Mouse (Mus musculus): Measurements from ENCODE around the gene Lhpp.

The Lhpp gene

DNA sequence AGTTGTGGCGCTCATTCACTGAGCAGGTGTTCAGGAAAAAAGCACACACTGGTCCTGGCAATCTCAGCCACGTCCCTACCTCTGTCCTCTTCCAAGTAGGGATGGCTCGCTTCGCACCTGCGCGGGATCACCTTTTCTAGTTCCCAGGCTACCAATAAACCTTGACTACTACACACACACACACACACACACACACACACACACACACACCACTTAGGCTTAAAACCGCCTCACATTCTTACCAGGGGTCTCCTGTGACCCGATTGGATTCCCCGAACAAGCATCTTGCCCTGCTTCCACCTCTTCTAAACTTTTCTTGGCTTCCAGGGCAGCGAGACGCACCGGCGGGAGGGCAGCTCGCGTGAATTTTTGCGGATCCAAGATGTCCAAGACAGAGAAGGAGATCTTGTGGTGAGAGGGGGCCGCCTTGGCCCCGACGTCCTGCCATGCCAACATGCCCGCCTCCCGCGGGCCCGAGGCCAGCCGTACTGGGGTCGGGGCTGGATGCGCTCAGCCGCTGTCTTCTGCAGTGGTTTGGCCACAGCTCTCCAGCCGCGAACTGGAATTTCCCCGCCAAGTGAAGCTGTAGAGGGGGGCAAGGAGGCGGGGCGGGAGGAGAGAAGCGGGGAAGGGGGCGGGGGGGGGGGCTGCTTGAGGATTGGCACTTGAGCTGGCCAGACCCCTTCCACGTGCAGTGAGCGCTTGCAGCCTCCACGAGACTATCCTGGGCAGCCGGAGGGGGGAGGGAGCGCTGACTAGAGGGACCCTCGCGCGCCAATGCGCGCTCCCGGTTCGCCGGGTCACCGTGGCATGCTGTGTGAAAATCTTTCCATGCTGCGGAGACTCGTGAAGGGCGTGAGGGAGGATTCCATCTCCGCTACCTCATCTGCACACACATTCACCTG, 11.1 kb upstream of the Lhpp start, which contains the start of gene Nkx1-2:
Gene Nkx1-2 (minus strand): TSS at position 567 of the 905 bp plus-strand sequence.
- no peak for DNase-seq (ENCODE audit: low read depth)

DNA sequence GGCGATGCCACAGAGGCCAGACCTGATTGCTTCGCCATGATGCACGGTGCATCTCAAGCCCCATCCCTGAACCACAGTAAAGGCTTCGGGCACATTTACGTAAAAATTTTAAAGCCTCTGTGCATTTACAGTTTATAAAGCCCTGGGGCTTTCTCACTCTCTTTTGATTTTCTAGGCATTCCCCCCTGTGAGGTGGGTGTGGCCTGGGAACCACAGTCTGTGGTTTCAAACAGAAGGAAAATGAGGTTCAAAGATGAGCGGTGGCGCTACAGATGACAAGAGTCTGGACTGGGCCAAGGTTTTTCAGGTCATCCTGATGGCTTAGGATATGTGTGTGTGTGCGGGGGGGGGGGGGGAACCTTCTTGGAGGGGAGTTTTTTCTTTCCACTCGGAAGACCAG, 10.4 kb upstream of the Lhpp start:
- no peak for DNase-seq (ENCODE audit: low read depth)

DNA sequence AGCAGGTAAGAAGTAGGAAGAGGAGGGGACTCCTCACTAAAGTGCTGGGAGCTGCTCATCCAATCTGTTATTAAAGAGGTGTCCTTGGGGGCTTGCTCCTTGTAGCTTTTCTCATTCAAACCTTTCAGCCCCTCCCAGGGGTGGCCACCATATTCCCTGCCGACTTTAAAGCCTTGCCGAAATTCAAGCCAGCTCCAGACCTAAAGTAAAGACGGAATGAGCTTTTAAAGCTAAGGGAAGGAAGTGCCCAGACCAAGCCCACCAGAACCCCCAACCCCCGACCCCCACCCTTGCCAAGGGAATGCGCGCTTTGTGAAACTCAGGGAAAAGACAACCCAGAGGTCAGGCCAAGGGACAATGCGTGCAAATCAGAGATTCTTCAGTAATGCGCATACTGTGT, 9.5 kb upstream of the Lhpp start:
- DNase-seq (ENCODE audit: low read depth): no peak

DNA sequence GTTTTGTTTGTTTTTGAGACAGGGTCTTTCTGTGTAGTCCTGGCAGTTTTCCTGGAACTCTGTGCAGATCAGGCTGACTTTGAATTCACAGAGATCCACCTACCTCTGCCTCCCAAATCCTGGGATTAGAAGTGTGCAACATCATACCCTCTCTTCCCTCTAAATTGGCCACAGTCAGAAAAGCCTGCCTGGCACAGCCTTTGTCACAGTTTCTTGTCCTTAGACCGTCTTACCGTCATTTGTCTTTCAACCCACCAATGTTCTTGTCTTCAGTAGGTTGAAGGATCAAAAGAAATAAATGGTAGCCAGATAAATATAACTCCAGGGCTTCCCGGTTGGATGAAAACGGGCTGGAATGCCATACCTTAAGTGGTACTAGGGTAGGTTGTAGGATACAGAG, 5.7 kb upstream of the Lhpp start:
- DNase-seq (ENCODE audit: low read depth): no peak

DNA sequence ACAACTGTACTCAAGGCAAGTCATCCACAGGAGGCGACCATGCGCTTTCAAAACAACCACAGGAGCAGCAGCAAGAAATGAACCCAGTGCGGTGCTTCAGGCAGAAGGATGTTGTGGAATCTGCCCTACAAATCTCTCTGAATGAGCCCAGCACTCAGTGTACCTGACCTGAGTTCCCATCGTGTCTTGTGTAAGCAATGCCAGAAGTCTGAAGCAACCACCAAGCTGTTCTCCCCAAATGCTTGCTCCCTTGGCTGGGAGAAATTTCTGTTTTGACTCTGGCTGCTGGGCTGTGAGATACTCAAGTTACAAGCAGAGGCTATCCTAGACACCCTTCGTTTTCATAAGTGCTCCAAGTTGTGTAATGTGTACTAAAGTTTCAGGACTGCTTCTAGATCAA, 4.7 kb upstream of the Lhpp start:
- DNase-seq (ENCODE audit: low read depth): no peak

DNA sequence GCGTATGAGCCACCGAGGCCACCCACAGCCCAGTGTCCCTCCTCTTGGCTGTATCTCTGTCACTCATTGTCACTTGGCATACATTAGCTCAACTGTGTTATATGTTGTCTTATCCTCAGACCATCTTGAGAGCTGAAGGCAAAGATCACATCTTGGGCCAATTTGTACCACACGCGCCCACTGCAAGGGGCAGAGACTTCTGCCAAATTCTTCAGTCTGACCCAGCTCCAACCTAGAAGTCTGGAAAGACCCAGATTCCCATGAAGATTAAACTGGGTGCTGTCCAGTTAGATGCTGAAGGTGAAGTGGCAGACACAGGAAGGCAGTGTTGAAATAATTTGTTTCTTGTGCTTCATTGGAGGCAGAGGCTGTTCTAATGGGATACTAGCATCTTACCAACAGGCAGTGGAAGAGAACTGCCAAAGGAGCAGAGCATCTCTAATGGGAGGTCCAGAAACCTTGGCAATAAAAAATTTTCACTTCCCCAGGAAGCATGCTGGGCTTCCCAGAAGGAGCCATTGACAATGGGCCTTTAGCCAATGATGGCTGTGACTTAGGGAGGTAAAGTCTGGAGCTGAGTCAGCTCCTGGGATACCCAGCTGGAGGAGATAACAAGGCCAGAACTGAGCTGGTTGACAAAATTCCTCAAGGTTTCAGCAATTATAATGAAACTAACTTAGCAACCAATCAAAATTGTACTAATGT, 2.0 kb upstream of the Lhpp start:
- DNase-seq (ENCODE audit: low read depth): no peak

DNA sequence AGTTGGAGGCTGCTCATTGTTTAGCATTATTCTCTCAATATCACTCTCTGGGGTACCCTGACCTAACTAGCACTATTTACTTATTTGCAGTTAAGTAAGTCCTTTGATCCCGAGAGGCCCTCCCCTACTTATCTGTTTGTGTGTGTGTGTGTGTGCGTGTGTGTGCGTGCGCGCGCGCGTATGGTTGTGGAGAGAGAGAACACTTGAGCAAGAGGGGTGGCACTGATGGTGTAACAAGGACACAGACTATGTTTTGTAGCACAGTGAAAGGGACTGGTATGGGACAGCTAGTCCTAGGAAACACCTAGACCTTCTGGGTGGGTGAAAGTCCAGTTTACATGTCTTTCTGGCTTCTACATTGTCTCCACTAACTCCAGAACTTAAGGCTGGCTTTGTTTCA, 1.1 kb downstream of the Lhpp start:
- DNase-seq (ENCODE audit: low read depth): no peak

DNA sequence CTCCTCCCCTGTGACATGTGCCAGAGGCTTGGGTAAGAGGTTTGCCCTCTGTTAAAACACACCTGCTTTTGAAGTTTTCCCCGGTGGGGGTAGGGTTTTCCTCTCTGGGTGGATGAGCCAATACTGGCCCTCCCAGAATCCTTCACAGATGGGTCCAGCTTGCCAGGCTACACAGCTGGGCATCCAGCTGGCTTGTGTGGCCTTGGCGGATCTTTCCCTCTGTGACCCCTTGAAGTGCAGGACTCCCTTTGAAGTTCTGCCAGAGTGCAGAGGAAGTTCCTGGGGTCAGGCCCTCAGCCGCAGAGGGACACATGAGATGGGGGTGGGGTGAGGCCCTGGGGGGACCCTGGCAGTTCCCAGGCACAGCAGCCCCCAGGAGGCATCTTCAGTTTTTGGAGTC, 4.9 kb downstream of the Lhpp start:
- no peak for DNase-seq (ENCODE audit: low read depth)

DNA sequence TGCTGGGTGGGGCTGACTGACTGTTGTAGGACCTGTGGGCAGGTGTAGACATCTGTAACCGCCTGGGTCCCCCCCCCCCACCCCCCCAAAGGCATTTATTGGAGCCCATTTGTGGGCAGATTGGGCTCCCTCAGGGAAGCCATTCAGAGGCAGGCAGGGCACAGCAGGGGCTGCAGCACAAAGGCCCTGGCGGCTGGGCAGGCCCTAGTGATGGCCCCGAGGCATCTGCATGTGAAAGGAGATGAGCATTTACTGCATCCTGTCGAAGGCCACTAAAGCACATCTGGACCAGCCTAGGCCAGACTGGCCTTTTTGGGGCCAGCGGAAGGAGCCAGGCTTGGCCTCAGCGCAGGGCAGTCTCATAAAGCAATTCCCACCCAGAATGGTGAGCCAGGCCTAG, 6.0 kb downstream of the Lhpp start:
- no peak for DNase-seq (ENCODE audit: low read depth)

DNA sequence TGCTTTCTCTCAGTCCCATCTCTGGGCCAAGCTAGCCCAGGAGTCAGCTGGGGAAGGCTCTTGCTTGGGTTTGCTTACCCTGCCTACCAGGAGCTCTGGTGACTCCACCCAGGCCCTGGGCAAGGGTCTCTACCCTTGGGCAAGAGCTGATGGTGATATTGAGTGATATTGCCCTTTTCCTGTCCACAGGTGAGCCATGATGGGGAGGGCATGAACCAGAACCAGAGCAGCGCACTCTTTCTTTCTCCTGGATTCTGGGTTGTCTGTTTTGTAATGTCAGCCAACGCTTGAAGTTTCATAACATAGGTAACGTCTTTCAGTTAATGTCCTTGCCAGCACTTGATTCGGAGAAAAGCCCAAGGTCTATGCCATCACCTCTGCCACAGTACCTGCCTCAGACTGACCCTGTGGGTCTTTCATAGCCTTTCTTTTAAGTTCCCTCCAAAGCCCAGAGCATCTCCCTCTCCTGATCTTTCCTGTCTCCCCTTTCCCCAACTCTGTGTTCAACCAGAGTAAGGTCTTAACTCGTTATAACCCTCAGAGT, 6.7 kb downstream of the Lhpp start:
- no peak for DNase-seq (ENCODE audit: low read depth)

DNA sequence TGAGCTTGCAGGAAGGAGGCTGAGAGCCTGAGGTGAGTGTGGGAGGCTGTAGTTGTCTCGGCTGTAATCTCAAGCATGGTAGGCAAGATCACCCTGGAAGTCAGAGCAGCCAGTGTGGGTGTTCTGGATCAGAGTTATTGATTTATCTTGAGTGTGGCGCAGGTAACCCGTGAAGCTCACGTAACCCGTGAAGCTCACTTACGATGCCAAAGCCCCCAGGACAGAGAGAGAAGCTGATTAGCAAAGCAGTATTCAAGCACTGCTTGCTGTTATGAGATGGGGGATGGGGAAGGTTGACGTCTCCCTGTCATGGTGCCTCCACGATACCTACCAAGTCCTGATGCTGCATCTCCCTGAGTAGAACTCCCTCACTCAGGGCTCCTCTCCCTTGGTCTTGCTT, 9.1 kb downstream of the Lhpp start:
- DNase-seq (ENCODE audit: low read depth): no peak

DNA sequence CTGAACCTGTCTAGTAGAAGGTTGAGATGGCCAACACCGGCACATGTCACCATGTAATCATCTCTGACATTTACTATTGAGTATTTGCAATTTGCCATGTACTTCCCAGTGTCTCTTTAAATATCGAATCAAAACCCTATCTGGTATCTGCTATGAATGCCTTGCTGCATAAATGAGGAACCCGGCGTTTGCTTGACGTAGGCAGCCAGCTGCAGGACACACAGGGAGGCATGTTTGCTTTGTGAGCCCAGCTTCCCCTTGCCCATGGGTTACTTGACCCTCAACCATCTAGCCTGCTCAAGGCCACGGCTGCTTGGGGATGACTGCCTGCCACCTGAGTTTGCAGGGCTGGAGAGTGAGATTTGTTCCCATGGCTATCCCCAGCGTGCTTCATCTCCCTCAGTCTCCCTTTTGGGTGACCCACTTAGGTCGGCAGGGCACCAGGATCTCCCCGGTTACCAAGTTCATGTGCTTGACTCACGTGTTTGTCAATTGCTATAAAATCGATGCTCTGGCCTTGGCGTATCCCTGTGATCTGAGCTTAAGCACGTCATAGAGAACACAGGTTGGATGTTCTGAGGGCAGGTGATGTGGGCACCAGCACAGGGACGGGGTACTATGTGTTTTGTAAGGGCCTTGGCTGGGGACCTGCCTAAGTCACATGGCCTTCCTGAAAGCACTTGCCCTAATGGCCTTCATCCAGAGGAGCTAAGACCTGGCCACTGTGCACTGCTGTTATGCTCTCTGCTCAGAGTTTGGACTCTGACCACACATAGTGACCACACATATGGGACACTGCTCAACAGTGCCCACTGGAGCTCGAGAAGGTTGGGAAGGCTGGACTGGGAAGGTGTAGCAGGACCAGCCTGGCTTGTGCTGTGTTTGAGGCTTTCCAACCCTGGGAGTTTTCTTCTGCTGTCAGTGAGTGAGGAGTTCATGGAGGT, 9.8 kb downstream of the Lhpp start:
- DNase-seq (ENCODE audit: low read depth): no peak

DNA sequence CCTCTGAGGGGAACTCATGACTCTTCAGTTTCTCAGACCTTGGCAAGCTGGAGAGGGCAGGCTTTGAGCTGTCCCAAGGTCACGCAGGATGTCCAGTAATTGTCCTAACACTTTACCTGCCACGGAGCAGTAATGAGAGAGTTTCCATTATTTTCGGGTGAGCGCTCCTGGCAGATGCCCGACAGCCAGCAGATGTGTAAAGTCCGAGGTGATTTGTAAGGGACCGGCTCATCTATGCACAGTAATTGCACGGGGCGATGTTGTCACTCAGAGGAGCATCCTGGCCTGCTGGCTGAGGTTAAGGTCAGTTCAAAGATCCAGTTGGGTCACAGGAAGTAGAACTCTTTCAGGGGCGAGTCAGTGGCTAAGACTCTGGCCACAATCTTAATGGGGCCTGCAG, 13.7 kb downstream of the Lhpp start:
- no peak for DNase-seq (ENCODE audit: low read depth)

DNA sequence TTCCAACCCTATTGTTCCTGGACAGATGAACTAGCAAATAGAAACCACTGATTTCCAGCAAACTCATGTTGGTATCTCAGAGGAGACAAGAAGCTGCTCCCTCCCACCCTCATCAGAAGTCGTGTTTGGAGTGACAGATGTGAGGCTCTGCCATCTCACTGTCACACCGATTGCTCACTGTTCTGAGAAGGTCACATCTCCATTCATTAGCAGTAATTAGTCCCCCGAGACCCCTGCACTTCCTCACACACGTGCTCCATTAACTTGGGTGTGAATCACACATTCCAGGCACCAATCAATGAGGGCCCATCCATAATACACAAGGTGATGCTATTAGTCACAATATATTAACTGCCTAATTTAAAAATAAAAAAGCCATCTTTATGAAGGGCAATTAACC, 15.7 kb downstream of the Lhpp start:
- no peak for DNase-seq (ENCODE audit: low read depth)

DNA sequence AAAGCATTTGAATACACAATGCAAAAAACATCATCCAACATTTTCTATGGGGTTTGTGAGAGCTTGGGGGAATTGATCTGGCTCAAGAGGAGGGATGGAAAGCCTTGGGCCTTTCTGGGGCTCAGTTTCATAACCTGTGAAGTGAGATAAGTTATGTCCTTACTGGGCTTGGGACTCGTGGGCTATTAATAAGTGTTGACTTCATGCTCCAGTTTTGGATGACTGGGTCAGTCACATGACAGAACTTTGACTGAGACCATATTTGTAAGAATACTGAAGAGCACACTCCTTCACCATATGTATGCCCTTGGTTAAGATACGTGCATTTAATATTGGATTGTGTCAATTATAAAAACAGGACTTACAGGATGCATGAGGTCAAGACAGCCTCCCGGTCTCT, 17.0 kb downstream of the Lhpp start:
- DNase-seq (ENCODE audit: low read depth): no peak

DNA sequence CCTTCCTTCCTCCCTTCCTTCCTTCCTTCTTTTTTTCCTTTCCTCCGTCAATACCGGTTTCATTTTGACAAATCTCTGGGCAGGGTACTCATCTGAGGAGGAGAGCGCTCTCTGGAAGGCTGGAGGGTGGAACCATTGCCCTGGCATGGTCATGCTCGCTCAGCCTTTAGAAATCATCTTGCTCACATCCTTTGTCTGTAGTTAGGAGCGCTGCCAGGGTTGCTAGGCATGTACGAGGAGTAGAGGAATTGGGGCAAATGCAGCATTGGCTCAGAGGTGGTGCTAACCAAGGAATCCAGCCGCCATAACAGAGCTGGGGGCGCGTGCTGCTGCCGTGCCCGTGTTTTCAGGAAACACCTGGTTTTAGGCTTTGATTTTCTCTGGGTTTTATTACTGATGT, 20.9 kb downstream of the Lhpp start:
- no peak for DNase-seq (ENCODE audit: low read depth)

DNA sequence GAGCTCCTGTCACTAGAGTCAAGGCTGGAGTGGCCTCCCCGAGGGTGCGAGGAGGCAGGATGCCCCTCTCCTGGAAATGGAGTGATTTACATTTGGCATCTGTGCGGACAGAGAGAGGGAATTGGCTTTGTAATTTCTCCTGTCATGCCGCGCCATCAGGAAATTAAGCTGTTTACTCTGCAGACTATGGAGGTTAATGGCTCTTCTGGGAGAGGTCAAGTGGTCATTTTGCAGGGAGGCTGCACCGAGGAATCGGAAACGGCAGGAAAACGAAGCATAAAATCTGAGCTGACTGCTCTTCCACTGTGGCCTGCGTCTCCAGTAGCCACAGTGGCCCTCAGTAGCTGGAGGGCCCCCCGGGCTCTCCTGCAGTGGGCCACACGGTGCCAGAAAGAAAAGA, 26.9 kb downstream of the Lhpp start:
- no peak for DNase-seq (ENCODE audit: low read depth)

DNA sequence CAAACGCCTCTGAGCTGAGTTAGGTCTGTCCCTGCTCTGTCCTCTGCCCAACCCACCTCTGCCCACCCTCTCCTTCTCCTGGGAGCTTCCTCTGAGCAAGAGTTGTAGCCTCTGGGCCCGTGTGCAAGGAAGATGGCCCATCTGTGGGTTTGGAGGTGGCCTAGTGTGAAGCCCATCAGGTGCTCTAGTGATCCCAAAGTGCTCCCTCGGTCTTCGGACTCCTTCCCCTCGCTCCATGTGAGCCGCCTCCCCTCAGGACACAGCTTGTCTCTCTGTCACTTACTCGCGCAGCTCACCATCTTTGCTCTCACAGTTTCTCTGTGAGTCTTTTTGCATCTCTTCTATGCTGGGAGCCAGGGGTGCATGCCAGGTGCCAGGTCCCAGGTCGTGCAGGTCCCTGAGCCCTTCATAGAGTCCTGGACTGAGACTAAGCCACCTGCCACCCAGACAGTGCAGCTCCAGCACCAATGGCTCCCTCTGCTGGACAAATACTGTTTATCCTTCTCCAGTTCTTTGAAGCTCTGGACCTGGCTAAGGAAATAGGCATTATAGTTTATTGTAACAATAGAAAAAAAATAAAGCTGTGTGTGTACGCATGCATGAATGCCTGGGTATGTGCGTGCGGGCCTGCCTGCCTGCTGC, 28.1 kb downstream of the Lhpp start:
- peak; percentile 56 for DNase-seq (ENCODE audit: low read depth)

DNA sequence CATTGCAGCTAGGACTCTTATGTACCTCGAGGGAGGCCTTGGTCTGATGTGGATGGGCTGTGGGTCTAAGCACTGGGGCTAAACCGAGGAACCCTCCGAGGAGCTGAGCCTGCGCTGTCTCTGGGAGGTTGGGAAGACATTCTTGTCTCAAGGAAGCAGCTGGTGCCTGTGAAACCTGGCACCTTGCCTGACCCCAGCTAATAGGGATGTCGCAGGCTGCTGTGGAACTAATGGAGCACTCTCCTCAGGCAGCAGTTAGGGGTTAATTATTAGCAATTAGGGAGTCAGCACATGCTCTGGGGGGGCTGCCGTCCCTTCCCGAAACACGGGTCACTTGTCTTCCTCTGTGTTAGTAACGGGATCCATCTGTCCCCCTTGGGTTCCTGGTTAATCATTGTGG, 30.5 kb downstream of the Lhpp start:
- no peak for DNase-seq (ENCODE audit: low read depth)

DNA sequence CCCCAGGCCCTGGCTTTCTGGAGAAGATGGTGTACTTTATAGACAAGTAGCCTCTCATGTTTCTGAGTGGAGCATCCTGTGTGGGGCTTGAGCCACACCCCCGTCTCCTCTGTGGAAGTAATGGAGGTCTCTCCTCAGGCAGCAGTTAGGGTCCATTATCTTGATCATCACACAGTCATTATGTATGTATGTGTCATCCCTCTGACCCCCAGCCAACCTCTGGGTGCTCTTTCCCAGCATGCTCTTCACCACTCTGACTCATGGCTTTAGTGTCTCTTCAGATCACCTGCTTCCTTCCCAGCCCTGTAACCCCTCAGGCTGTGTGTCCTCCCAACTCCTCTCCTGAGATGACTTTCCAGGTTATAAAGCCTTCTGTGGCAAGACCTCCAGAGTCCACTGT, 31.2 kb downstream of the Lhpp start:
- DNase-seq (ENCODE audit: low read depth): no peak

DNA sequence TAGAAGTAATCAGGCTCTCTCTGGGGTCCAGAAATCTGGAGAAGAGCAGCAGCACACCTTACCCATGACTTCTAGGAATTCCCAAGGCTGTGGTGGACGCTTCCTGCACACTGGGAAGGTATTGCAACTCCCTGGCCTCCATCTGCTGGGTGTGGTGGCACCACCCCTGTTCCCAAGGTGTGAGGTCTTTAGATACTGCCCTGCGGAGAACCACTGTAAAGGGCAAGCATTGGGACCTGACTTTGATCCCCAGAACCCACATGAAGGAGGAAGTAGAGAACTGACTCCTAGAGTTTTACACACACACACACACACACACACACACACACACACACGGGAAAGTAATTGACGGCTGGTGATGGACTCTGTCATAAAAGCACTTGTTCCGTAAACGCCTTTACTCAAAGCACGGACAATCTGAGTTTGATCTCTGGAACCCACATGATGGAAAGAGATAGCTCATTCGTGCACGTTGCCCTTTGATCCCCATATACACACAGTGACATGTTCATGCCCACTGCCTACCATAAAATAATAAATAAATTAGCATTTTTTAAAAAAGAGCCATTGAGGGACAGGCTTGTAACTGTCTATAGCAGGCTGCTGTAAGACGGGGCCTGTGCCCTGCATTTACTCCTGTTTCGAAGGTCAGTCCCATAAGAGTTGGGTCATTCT, 34.3 kb downstream of the Lhpp start:
- DNase-seq (ENCODE audit: low read depth): no peak

All from c-Kit-positive CD71-positive TER-119-negative erythroid progenitor cells, embryonic 14.5 days (primary cell).